Comparison of ENCODE assay signal across 10 mouse cellular contexts in the genomic region with DNA sequence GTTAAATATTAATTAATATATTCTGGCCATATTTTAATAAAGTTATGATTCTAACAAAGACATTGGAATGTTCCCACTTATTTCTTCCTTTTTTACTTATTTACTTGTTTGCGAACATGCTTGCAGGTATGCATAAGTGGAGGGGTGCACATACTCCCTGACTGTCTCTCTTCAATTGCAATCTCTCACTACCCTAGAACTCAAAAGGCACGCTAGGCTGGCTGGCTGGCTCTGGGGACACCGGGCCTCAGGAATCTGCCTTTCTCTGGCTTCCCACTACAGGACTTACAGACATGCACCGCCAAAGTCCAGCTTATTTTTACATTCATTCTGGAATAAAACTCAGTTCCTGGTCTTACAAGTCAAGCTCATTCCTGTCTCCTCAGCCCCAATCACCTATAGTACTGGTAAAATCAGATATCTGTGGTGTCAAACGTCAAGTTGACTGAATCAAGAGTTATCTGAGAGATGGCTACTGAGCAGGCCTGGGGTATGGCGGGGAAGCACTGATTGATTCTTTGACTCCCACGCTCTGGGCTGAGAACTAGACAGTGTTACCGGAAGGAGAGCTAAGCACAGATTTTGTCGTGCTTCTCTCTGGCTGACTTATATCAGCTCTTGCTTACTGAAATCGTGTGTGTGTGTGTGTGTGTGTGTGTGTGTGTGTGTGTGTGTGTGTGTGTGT. TPM values are rescaled to one million over a fixed set of nuclear protein-coding genes. Genes with fewer than 3 reads are reported as not detected.
DNase-seq lines count a peak whose midpoint lies in the region; ATAC-seq and TF ChIP-seq lines count a peak whose summit lies in the region.
"Had no signal": no experiment of that assay in that cellular context is flagged by ENCODE, and none has a peak within 500 bp of the region (broad histone marks: within the 10 kb centered on the region; RNA-seq: fewer than 3 reads in every experiment).

No protein-coding gene starts in this region.

- peak; percentile 52; the same call in 1 of the 2 replicates for ATAC-seq in heart, postnatal 0 days (ENCODE audit: insufficient read depth, low read depth)
- ATAC-seq in liver, embryonic 11.5 days (replicated peaks; ENCODE audit: low FRiP score): no peak
- ATAC-seq: Patski had no signal

- no peaks in the 10 kb centered on the region for H3K27me3 ChIP-seq in heart, postnatal 0 days (ENCODE audit: control insufficient read depth, insufficient read depth, low read length)
- H3K27me3 ChIP-seq in liver, embryonic 11.5 days (replicated peaks; ENCODE audit: control insufficient read depth, insufficient read depth, low read length): no peaks in the 10 kb centered on the region

- H3K9me3 ChIP-seq in heart, postnatal 0 days (replicated peaks; ENCODE audit: control insufficient read depth, low read length): no peaks in the 10 kb centered on the region
- no peaks in the 10 kb centered on the region for H3K9me3 ChIP-seq in liver, embryonic 11.5 days (ENCODE audit: control insufficient read depth, low read length)

- DNase-seq in heart, postnatal 0 days (ENCODE audit: low spot score): no peak
- no peak for DNase-seq in heart, postnatal 36 days
- peak; percentile 53 for DNase-seq in CD4-positive helper T cell, adult 2 months (ENCODE audit: low read depth, low spot score)
- DNase-seq in brain, adult 2 months (ENCODE audit: low read depth, low spot score): peak; percentile 39
- DNase-seq in liver, embryonic 11.5 days (ENCODE audit: low spot score): no peak
- no peak for DNase-seq in thymus, postnatal 10 days (ENCODE audit: low spot score in 2 of 2)
- DNase-seq in urinary bladder, adult 18-20 months (ENCODE audit: low spot score in 2 of 2): no peak
- DNase-seq in thymus, postnatal 36 days: no peak

- peak overlapping the region; percentile 33 for H3K27ac ChIP-seq in heart, postnatal 0 days (ENCODE audit: low read depth)
- H3K27ac ChIP-seq in liver, embryonic 11.5 days (ENCODE audit: low read depth, low read length): 0 out of 2 replicates have a peak overlapping the region, but pooled peaks have one; percentile 3

- no peak overlapping the region for H3K4me3 ChIP-seq in heart, postnatal 0 days (ENCODE audit: low read depth, low read length)
- no peak overlapping the region for H3K4me3 ChIP-seq in liver, embryonic 11.5 days (ENCODE audit: low read depth, low read length)
- H3K4me3 ChIP-seq: myocyte had no signal

- no peak overlapping the region for H3K9ac ChIP-seq in heart, postnatal 0 days (replicated peaks; ENCODE audit: low read depth, low read length)
- no peak overlapping the region for H3K9ac ChIP-seq in liver, embryonic 11.5 days (ENCODE audit: low read depth, low read length)

- no peak overlapping the region for H3K4me2 ChIP-seq in heart, postnatal 0 days (ENCODE audit: low read depth, low read length)
- no peak overlapping the region for H3K4me2 ChIP-seq in liver, embryonic 11.5 days

- no peak for TF ChIP-seq EP300 in heart, postnatal 0 days (IDR thresholded peaks at IDR 0.05; ENCODE audit: low read depth)

- TF ChIP-seq CTCF in heart, postnatal 0 days (IDR thresholded peaks at IDR 0.05; ENCODE audit: low read depth): no peak

- peaks cover 3% of the 10 kb centered on the region; the same call in 1 of the 2 replicates for H3K4me1 ChIP-seq in heart, postnatal 0 days (ENCODE audit: control insufficient read depth, insufficient read depth)
- peaks cover 4% of the 10 kb centered on the region for H3K4me1 ChIP-seq in liver, embryonic 11.5 days (replicated peaks; ENCODE audit: control insufficient read depth, insufficient read depth, low read length)

- intact Hi-C loops in heart, postnatal 36 days (cut with DNase I): loop anchor here (1.0 to 5.0 kb wide), 5 partner anchors 25 to 343 kb away; a partner anchor contains a TSS

- H3K36me3 ChIP-seq in heart, postnatal 0 days (replicated peaks; ENCODE audit: control insufficient read depth, insufficient read depth, low read length): peaks cover 13% of the 10 kb centered on the region
- H3K36me3 ChIP-seq in liver, embryonic 11.5 days (ENCODE audit: control insufficient read depth, insufficient read depth, low read length): no peaks in the 10 kb centered on the region

- WGBS in heart, postnatal 0 days: 49% methylated on average over 10 of the region's 10 CpGs
- 61% methylated on average over 10 of the region's 10 CpGs for WGBS in liver, embryonic 11.5 days

RNA-seq across cellular contexts. Expression of a gene that starts 21.9 kb away (rescaled TPM):
- 55.2 and 58.1 TPM in 2 replicates for total RNA-seq in heart, postnatal 0 days (2014; rRNA removed; ENCODE audit: low replicate concordance)
- 58.4 and 59.5 TPM in 2 replicates for polyA plus RNA-seq in heart, postnatal 0 days (2015; fragmentation: Nextera tagmentation; extraction: Ambion mirVana)
- 10 to 100 TPM; 52.0 to 64.1 TPM for total RNA-seq in heart, postnatal 36 days (2021)
- 40.9 and 41.9 TPM in 2 replicates for polyA plus RNA-seq in liver, embryonic 11.5 days (2014; fragmentation: Nextera tagmentation; extraction: Ambion mirVana)

RNA-seq across cellular contexts. Expression of a gene that starts 29.5 kb away (rescaled TPM):
- 32.3 and 78.2 TPM in 2 replicates for total RNA-seq in heart, postnatal 0 days (2014; rRNA removed; ENCODE audit: low replicate concordance)
- polyA plus RNA-seq in heart, postnatal 0 days (2015; fragmentation: Nextera tagmentation; extraction: Ambion mirVana): 26.5 and 28.5 TPM in 2 replicates
- total RNA-seq in heart, postnatal 36 days (2021): 10 to 100 TPM; 29.2 to 31.4 TPM
- polyA plus RNA-seq in liver, embryonic 11.5 days (2014; fragmentation: Nextera tagmentation; extraction: Ambion mirVana): 30.4 and 37.2 TPM in 2 replicates
- polyA plus RNA-seq: Patski had no signal

Comparison
In these comparisons a context has a peak if more than half of its experiments do, and no peak if none do; other contexts are left out.
1. DNase-seq: peak in CD4-positive helper T cell, adult 2 months (single experiment) and brain, adult 2 months (single experiment); none in heart, postnatal 0 days (single experiment), heart, postnatal 36 days (0 of 2), liver, embryonic 11.5 days (single experiment), thymus, postnatal 10 days (0 of 2), urinary bladder, adult 18-20 months (0 of 2) and thymus, postnatal 36 days (0 of 2).